Mouse (Mus musculus): ENCODE data around the gene Sost. TPM values are rescaled to one million over a fixed set of nuclear protein-coding genes. Genes with fewer than 3 reads are reported as not detected.
A peak's percentile ranks its signal among the peaks of the same experiment; 100 is the strongest.

The Sost gene
- polyA plus RNA-seq, 1 experiment from 2014 or later, result 0.23 TPM

DNA sequence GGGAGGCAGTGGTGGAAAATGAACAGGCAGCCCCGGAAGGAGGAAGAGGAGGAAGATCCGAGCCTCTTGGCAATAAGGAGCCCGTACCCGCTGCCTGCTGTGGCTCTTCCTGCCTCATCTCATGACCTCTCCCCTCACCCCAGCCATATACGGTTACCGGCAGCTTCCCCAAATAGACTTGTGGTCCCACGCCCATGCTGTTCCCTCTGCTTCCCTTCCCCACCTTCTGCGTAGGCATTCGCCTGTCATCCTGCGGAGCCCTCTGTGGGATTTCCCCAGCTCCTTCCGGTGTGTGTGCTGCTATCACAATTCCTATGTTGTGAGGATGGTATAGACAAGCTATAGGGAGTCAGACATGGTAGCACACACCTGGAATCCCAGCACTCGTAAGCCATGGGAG lies 15.0 kb upstream of the Sost start:
- Histone ChIP-seq H3K27ac (replicated peaks) (no peak overlapping the region), H3K9me3 (replicated peaks) (no peaks in the 10 kb centered on the region), H3K4me1 (peaks cover 30% of the 10 kb centered on the region), H3K4me3 (replicated peaks) (no peak overlapping the region), H3K9ac (replicated peaks) (no peak overlapping the region), H3K27me3 (replicated peaks) (no peaks in the 10 kb centered on the region), H3K36me3 (0 out of 2 replicates have a peak, but pooled peaks cover 6% of the 10 kb centered on the region), H3K4me2 (no peak overlapping the region)
- 85% methylated on average over 12 of the region's 12 CpGs for WGBS
- no peak for ATAC-seq (ENCODE audit: low FRiP score)

GRCm38 (mm10) chr11:101980603-101981157 lies 13.9 kb upstream of the Sost start:
- H3K36me3 ChIP-seq, result 0 out of 2 replicates have a peak, but pooled peaks cover 6% of the 10 kb centered on the region
- H3K27ac ChIP-seq (replicated peaks), result no peak overlapping the region
- peaks cover 22% of the 10 kb centered on the region for H3K4me1 ChIP-seq
- H3K4me3 ChIP-seq (replicated peaks), result no peak overlapping the region
- no peaks in the 10 kb centered on the region for H3K9me3 ChIP-seq (replicated peaks)
- H3K4me2 ChIP-seq, result no peak overlapping the region
- 82% methylated on average over 9 of the region's 9 CpGs for WGBS
- ATAC-seq (ENCODE audit: low FRiP score), result no peak
- H3K9ac ChIP-seq (replicated peaks), result no peak overlapping the region
- no peaks in the 10 kb centered on the region for H3K27me3 ChIP-seq (replicated peaks)

GRCm38 (mm10) chr11:101979140-101979539 lies 12.3 kb upstream of the Sost start:
- Histone ChIP-seq H3K9ac (replicated peaks) (no peak overlapping the region), H3K9me3 (replicated peaks) (no peaks in the 10 kb centered on the region), H3K27ac (replicated peaks) (no peak overlapping the region), H3K27me3 (replicated peaks) (no peaks in the 10 kb centered on the region), H3K4me2 (no peak overlapping the region), H3K4me3 (replicated peaks) (no peak overlapping the region), H3K36me3 (0 out of 2 replicates have a peak, but pooled peaks cover 6% of the 10 kb centered on the region), H3K4me1 (peaks cover 14% of the 10 kb centered on the region)
- WGBS, result 86% methylated on average over 5 of the region's 5 CpGs
- no peak for ATAC-seq (ENCODE audit: low FRiP score)

GRCm38 (mm10) chr11:101976949-101977348 lies 10.1 kb upstream of the Sost start:
- WGBS, result 95% methylated on average over 7 of the region's 7 CpGs
- Histone ChIP-seq H3K9me3 (replicated peaks) (no peaks in the 10 kb centered on the region), H3K4me1 (no peaks in the 10 kb centered on the region), H3K27me3 (replicated peaks) (no peaks in the 10 kb centered on the region), H3K9ac (replicated peaks) (no peak overlapping the region), H3K36me3 (0 out of 2 replicates have a peak, but pooled peaks cover 6% of the 10 kb centered on the region), H3K4me2 (no peak overlapping the region), H3K4me3 (replicated peaks) (no peak overlapping the region), H3K27ac (replicated peaks) (no peak overlapping the region)
- no peak for ATAC-seq (ENCODE audit: low FRiP score)

- no peak overlapping the region for H3K9ac ChIP-seq (replicated peaks)
- H3K4me1 ChIP-seq, result no peaks in the 10 kb centered on the region
- no peaks in the 10 kb centered on the region for H3K27me3 ChIP-seq (replicated peaks)
- no peak overlapping the region for H3K4me2 ChIP-seq
- H3K36me3 ChIP-seq, result 0 out of 2 replicates have a peak, but pooled peaks cover 6% of the 10 kb centered on the region
- 53% methylated on average over 9 of the region's 9 CpGs for WGBS
- ATAC-seq (ENCODE audit: low FRiP score), result no peak
- no peaks in the 10 kb centered on the region for H3K9me3 ChIP-seq (replicated peaks)
- no peak overlapping the region for H3K27ac ChIP-seq (replicated peaks)
- H3K4me3 ChIP-seq (replicated peaks), result no peak overlapping the region
These were observed 8.1 kb upstream of the Sost start for GRCm38 (mm10) chr11:101974923-101975322.

DNA sequence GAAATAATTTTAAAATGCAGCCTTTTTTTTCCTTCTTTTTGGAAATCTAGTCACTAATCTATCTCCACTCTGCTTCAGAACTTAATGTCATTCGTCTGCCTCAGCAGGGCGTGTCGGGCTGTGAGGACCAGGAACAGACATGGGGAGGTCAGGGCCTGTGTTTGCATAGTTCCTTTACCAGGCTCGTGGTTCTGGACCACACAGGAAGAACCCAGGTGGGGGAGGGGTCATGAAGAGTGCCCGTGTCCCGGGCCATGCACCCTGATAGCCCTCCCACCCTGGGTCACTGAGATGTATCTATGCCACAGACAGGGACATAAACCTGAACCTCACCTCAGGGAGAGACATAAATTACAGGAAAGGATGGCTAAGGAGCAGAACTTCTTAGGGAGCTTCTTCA lies 7.4 kb upstream of the Sost start:
- 0 out of 2 replicates have a peak, but pooled peaks cover 4% of the 10 kb centered on the region for H3K36me3 ChIP-seq
- no peak overlapping the region for H3K9ac ChIP-seq (replicated peaks)
- no peak overlapping the region for H3K27ac ChIP-seq (replicated peaks)
- H3K4me3 ChIP-seq (replicated peaks), result no peak overlapping the region
- no peak overlapping the region for H3K4me2 ChIP-seq
- no peaks in the 10 kb centered on the region for H3K27me3 ChIP-seq (replicated peaks)
- H3K4me1 ChIP-seq, result no peaks in the 10 kb centered on the region
- 58% methylated on average over 6 of the region's 6 CpGs for WGBS
- no peaks in the 10 kb centered on the region for H3K9me3 ChIP-seq (replicated peaks)
- ATAC-seq (ENCODE audit: low FRiP score), result no peak

DNA sequence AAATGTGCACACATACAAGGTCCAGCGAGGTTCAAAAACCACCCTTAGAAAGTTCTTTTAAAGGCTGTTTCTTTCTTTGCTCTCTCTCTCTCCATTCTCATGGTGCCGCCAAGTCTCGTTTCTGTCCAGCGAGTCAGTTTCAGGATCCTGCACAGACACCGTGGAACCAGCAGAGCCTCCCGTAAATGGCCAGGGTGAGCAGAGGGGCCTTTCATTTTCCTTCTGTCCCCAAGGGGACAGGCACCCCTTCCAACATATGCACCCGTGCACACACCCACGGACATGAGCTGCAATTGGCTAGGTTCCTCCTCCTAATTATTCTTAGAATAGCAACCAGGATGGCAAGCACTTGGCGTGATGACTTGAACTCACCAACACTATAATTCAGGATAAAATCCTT lies 6.7 kb upstream of the Sost start:
- peaks cover 3% of the 10 kb centered on the region for H3K4me1 ChIP-seq
- no peaks in the 10 kb centered on the region for H3K9me3 ChIP-seq (replicated peaks)
- H3K4me2 ChIP-seq, result no peak overlapping the region
- no peaks in the 10 kb centered on the region for H3K36me3 ChIP-seq
- no peak for ATAC-seq (ENCODE audit: low FRiP score)
- no peaks in the 10 kb centered on the region for H3K27me3 ChIP-seq (replicated peaks)
- no peak overlapping the region for H3K9ac ChIP-seq (replicated peaks)
- 77% methylated on average over 9 of the region's 9 CpGs for WGBS
- H3K27ac ChIP-seq (replicated peaks), result no peak overlapping the region
- no peak overlapping the region for H3K4me3 ChIP-seq (replicated peaks)

- 95% methylated on average over 5 of the region's 5 CpGs for WGBS
- no peak for ATAC-seq (ENCODE audit: low FRiP score)
- H3K4me2 ChIP-seq, result no peak overlapping the region
These were observed 5.8 kb upstream of the Sost start for GRCm38 (mm10) chr11:101972651-101973050.

DNA sequence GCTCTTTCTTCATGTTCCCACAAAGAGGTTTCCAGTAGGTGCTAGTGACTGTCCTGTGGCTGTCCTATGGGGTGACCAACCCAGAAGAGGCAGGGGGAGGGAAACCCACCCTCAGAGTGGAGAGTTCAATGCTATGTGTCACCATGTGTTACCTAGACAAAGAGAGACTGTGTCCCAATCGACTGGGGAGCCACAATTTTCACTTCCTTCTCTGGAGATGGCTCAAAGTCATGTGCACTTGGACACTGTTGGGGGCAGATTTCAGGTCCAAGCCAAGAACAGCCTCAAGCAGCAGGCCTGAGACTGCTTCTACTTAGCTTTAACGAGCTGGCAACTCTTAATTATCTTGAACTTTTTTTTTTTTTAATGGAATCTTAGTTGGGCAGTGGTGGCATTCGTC lies 5.3 kb upstream of the Sost start:
- Histone ChIP-seq H3K27ac (replicated peaks) (no peak overlapping the region), H3K4me1 (peaks cover 9% of the 10 kb centered on the region), H3K9ac (replicated peaks) (no peak overlapping the region), H3K27me3 (replicated peaks) (0 out of 2 replicates have a peak, but pooled peaks cover 13% of the 10 kb centered on the region), H3K4me2 (no peak overlapping the region), H3K9me3 (replicated peaks) (no peaks in the 10 kb centered on the region), H3K36me3 (no peaks in the 10 kb centered on the region), H3K4me3 (replicated peaks) (no peak overlapping the region)
- WGBS, result 75% methylated on average over 3 of the region's 3 CpGs
- no peak for ATAC-seq (ENCODE audit: low FRiP score)

More at GRCm38 (mm10) chr11:101972651-101973050, 5.8 kb upstream of the Sost start:
- peaks cover 7% of the 10 kb centered on the region for H3K4me1 ChIP-seq
- 0 out of 2 replicates have a peak, but pooled peaks cover 7% of the 10 kb centered on the region for H3K27me3 ChIP-seq (replicated peaks)
- H3K36me3 ChIP-seq, result no peaks in the 10 kb centered on the region
- H3K9ac ChIP-seq (replicated peaks), result no peak overlapping the region
- no peak overlapping the region for H3K27ac ChIP-seq (replicated peaks)
- H3K4me3 ChIP-seq (replicated peaks), result no peak overlapping the region
- no peaks in the 10 kb centered on the region for H3K9me3 ChIP-seq (replicated peaks)

DNA sequence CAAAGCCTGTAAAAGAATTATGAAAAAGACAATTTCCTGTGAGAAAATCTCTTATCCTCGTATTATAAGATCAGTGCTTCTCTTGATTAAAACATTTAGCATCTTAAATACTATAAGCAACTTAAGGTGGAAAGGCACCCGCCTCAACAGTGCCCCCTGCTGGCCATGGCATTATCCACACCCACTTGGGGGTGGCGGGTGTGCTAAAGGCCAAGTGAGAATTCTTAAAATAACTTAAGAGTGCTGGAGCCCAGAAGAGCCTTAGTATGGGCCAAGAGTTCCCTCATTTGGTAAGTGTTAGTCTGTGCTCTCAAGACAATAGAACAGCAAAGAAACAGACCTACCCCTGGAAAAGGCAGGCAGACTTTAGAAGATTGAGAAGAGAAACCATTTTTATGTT lies 4.6 kb upstream of the Sost start:
- WGBS, result 61% methylated on average over 3 of the region's 3 CpGs
- no peak for ATAC-seq (ENCODE audit: low FRiP score)

DNA sequence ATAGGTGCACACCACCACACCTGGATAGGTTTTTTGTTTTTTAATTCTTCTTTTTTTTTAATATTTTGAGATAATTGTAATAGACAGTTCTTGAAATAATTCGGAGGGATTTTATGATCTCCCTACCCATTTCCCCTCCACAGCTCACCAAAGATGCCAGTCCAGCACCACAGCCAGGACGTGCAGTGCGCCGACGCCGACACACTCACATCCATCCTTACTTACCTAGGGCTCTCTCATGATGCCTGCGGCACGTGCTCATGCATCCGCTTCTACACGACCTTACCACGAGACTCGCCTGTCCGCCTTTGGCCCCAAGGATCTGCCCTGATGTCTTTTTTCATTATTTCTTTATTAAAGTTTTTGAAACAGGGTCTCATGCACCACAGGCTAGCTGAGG lies 3.0 kb upstream of the Sost start:
- Histone ChIP-seq H3K4me2 (no peak overlapping the region), H3K36me3 (no peaks in the 10 kb centered on the region), H3K27ac (replicated peaks) (no peak overlapping the region), H3K9ac (replicated peaks) (no peak overlapping the region), H3K4me1 (peaks cover 17% of the 10 kb centered on the region), H3K9me3 (replicated peaks) (no peaks in the 10 kb centered on the region), H3K4me3 (replicated peaks) (no peak overlapping the region), H3K27me3 (replicated peaks) (peaks cover 33% of the 10 kb centered on the region)
- no peak for ATAC-seq (ENCODE audit: low FRiP score)
- 88% methylated on average over 13 of the region's 13 CpGs for WGBS

More for the DNA sequence above, 4.6 kb upstream of the Sost start:
- H3K9me3 ChIP-seq (replicated peaks), result no peaks in the 10 kb centered on the region
- H3K4me2 ChIP-seq, result no peak overlapping the region
- H3K27ac ChIP-seq (replicated peaks), result no peak overlapping the region
- peaks cover 14% of the 10 kb centered on the region for H3K4me1 ChIP-seq
- H3K36me3 ChIP-seq, result no peaks in the 10 kb centered on the region
- H3K9ac ChIP-seq (replicated peaks), result no peak overlapping the region
- peaks cover 17% of the 10 kb centered on the region for H3K27me3 ChIP-seq (replicated peaks)
- no peak overlapping the region for H3K4me3 ChIP-seq (replicated peaks)

GRCm38 (mm10) chr11:101968791-101969190 lies 2.0 kb upstream of the Sost start:
- Histone ChIP-seq H3K9me3 (replicated peaks) (no peaks in the 10 kb centered on the region), H3K9ac (replicated peaks) (no peak overlapping the region), H3K4me2 (no peak overlapping the region), H3K27me3 (replicated peaks) (peaks cover 43% of the 10 kb centered on the region), H3K27ac (replicated peaks) (no peak overlapping the region), H3K36me3 (no peaks in the 10 kb centered on the region), H3K4me1 (peaks cover 27% of the 10 kb centered on the region), H3K4me3 (replicated peaks) (no peak overlapping the region)
- 0% methylated on average over 5 of the region's 5 CpGs for WGBS
- ATAC-seq (ENCODE audit: low FRiP score), result peak; percentile 75; the same call in 1 of the 2 replicates

Data from neural tube, embryonic 15.5 days (tissue).